ENCODE assay signal across 1 mouse cellular context in the genomic region with DNA sequence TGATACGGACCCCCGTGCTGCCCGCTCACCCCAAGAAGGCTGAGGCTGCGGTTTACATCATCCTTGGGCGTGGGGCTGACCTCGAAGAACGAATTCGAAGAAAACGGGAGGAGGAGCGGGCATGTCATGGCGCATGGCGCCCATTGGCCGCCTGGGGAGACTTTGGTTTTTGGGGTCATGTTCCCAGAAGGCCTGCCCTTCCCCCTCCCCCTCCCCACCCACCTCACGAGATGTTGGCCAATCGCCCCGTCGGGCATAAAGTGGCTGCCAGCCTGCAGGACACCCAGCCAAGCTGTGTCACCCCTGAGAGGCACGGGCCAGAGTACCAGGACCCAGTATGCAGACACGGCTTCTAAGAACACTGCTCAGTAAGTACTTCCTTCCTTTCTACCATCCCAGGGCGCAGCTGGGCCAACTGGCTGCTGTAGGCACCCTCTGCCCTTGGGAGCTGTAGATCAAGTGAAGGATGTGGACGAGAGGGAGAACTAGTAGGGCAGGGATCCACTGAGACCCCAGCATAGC.
TF ChIP-seq lines count a peak whose summit lies in the region.

No protein-coding gene starts in this region.

TF ChIP-seq in CH12.LX, 34 proteins besides CTCF, POLR2A, EP300 and RAD21 (continued from another document):
- TF ChIP-seq BHLHE40 (IDR thresholded peaks at IDR 0.05; ENCODE audit: low read depth, low read length) = peak; percentile 75
- no peak; the same call in none of the 2 replicates for TF ChIP-seq IRF4 (IDR thresholded peaks at IDR 0.05; ENCODE audit: low read depth, low read length)
- peak; percentile 40; the same call in 1 of the 2 replicates for TF ChIP-seq CHD2 (IDR thresholded peaks at IDR 0.05; ENCODE audit: low read length)
